Mouse (Mus musculus): ENCODE data around the gene Rasa1.

Rasa1 gene

GRCm38 (mm10) chr13:85288843-85289713 is at the start of gene Rasa1:
TSS of gene Rasa1 (minus strand) at chr13:85289130.
- peak; percentile 97 for DNase-seq

GRCm38 (mm10) chr13:85311547-85311946 is 22.6 kb upstream of the Rasa1 start:
- peak; percentile 35 for DNase-seq

GRCm38 (mm10) chr13:85310968-85311367 is 22.0 kb upstream of the Rasa1 start:
- DNase-seq = peak; percentile 30

GRCm38 (mm10) chr13:85310483-85310882 is 21.6 kb upstream of the Rasa1 start:
- no peak for DNase-seq

- no peak for DNase-seq
Observed at GRCm38 (mm10) chr13:85306039-85306438, 17.1 kb upstream of the Rasa1 start.

- no peak for DNase-seq
Observed at GRCm38 (mm10) chr13:85290651-85291050, 1.7 kb upstream of the Rasa1 start.

GRCm38 (mm10) chr13:85288574-85288842 is 422 bp downstream of the Rasa1 start:
- no peak for DNase-seq

GRCm38 (mm10) chr13:85287876-85288573 is 905 bp downstream of the Rasa1 start:
- no peak for DNase-seq

GRCm38 (mm10) chr13:85282626-85283025 is 6.3 kb downstream of the Rasa1 start:
- DNase-seq = no peak

- DNase-seq = no peak
Observed at GRCm38 (mm10) chr13:85278951-85279350, 10.0 kb downstream of the Rasa1 start.

- no peak for DNase-seq
Observed at GRCm38 (mm10) chr13:85274572-85274971, 14.4 kb downstream of the Rasa1 start.

- DNase-seq = no peak
Observed at GRCm38 (mm10) chr13:85273788-85274187, 15.1 kb downstream of the Rasa1 start.

GRCm38 (mm10) chr13:85238760-85239159 is 50.2 kb downstream of the Rasa1 start:
- DNase-seq = peak; percentile 12

GRCm38 (mm10) chr13:85218656-85219055 is 70.3 kb downstream of the Rasa1 start:
- no peak for DNase-seq

GRCm38 (mm10) chr13:85210353-85210752 is 78.6 kb downstream of the Rasa1 start:
- DNase-seq = no peak

GRCm38 (mm10) chr13:85208656-85209055 is 80.3 kb downstream of the Rasa1 start:
- DNase-seq = no peak

- no peak for DNase-seq
Observed at GRCm38 (mm10) chr13:85207493-85207892, 81.4 kb downstream of the Rasa1 start.

- no peak for DNase-seq
Observed at GRCm38 (mm10) chr13:85191253-85191652, 97.7 kb downstream of the Rasa1 start.

GRCm38 (mm10) chr13:85189644-85190121 is 99.2 kb downstream of the Rasa1 start:
- no peak for DNase-seq

- peak; percentile 95 for DNase-seq
Observed at GRCm38 (mm10) chr13:85188903-85189643, 99.9 kb downstream of the Rasa1 start, which contains the start of gene Ccnh. TSS of gene Ccnh (plus strand) at chr13:85189408.
